7 mouse cellular contexts compared by ENCODE assay signal in genomic region chr5:63886709-63887108, GRCm38 (mm10).
DNase-seq lines count a peak whose midpoint lies in the region; TF ChIP-seq lines count a peak whose summit lies in the region.

No protein-coding gene starts in this region.

- H3K27ac ChIP-seq in ES-E14 (ENCODE audit: insufficient read depth, low read depth, low read length, poor library complexity, severe bottlenecking) = no peak overlapping the region
- no peak overlapping the region for H3K27ac ChIP-seq in kidney, adult 2 months (ENCODE audit: insufficient read depth, low read depth, low read length)

- 29% methylated on average over 6 of the region's 6 CpGs for WGBS in kidney, adult 2 months

- H3K4me1 ChIP-seq in ES-E14 (ENCODE audit: control insufficient read depth in 2 of 2, insufficient read depth in 2 of 2, low read length in 2 of 2, poor library complexity in 1 of 2) = no peaks in the 10 kb centered on the region
- no peaks in the 10 kb centered on the region for H3K4me1 ChIP-seq in kidney, adult 2 months (ENCODE audit: control insufficient read depth, insufficient read depth, low read length)

- peak; percentile 33 for TF ChIP-seq CTCF in kidney, adult 2 months (conservative IDR thresholded peaks at IDR 0.05; ENCODE audit: insufficient read depth, insufficient read length, low read depth, low read length)

- no peak for TF ChIP-seq POLR2A in kidney, adult 2 months (IDR thresholded peaks at IDR 0.05; ENCODE audit: low read depth, low read length)

- no peak overlapping the region for H3K4me3 ChIP-seq in ES-E14 (ENCODE audit: insufficient read depth in 1 of 2, low read depth in 1 of 2, low read length in 2 of 2, poor library complexity in 1 of 2, severe bottlenecking in 1 of 2)
- H3K4me3 ChIP-seq in kidney, adult 2 months (ENCODE audit: insufficient read depth, low read depth, low read length) = no peak overlapping the region

- peak; percentile 35 for DNase-seq in layer of hippocampus, adult 11-12 months (ENCODE audit: low spot score)
- DNase-seq in layer of hippocampus, postnatal 25 days (ENCODE audit: extremely low spot score in 1 of 2, low spot score in 1 of 2) = no peak
- DNase-seq in ES-E14 (ENCODE audit: low read depth, low spot score) = peak; percentile 36
- DNase-seq in c-Kit-positive CD71-positive TER-119-negative erythroid progenitor cells, embryonic 14.5 days (ENCODE audit: low read depth) = peak; percentile 14
- DNase-seq in kidney, adult 2 months = peak; percentile 59
- peak; percentile 64 for DNase-seq in naive thymus-derived CD4-positive, alpha-beta T cell, adult 2 months (ENCODE audit: low read depth)
- no peak for DNase-seq in gastrocnemius, postnatal 10 days

- H3K27me3 ChIP-seq in kidney, adult 2 months (replicated peaks; ENCODE audit: control insufficient read depth, insufficient read depth, low read length) = no peaks in the 10 kb centered on the region

- H3K9me3 ChIP-seq in ES-E14 (ENCODE audit: control insufficient read depth, insufficient read depth, low read depth, low read length) = no peaks in the 10 kb centered on the region

- H3K9ac ChIP-seq in ES-E14 (ENCODE audit: insufficient read depth, low read depth, low read length, poor library complexity, severe bottlenecking) = no peak overlapping the region

- no peaks in the 10 kb centered on the region for H3K36me3 ChIP-seq in ES-E14 (ENCODE audit: control insufficient read depth, insufficient read depth, low read length, poor library complexity, severe bottlenecking)
- no peaks in the 10 kb centered on the region; the same call in 1 of the 2 replicates for H3K36me3 ChIP-seq in kidney, adult 2 months (ENCODE audit: control insufficient read depth, insufficient read depth, low read length)

- in situ Hi-C loops in ES-E14 (cut with MboI; ENCODE audit: low sequenced_read_pairs in 2 of 2, unreplicated experiment in 2 of 2) = no loop called here

TF ChIP-seq in ES-E14, 5 proteins besides CTCF, POLR2A, EP300 and RAD21:
- peak; percentile 46; the same call in 1 of the 2 replicates for TF ChIP-seq ZC3H11A (IDR thresholded peaks at IDR 0.05; ENCODE audit: borderline replicate concordance, low read depth, low read length)
- no peak for TF ChIP-seq MAFK (IDR thresholded peaks at IDR 0.05; ENCODE audit: insufficient read depth, low read depth, low read length)

Comparison
In these comparisons a context has a peak if more than half of its experiments do, and no peak if none do; other contexts are left out.
1. DNase-seq: peak in layer of hippocampus, adult 11-12 months (single experiment), ES-E14 (single experiment), c-Kit-positive CD71-positive TER-119-negative erythroid progenitor cells, embryonic 14.5 days (single experiment), kidney, adult 2 months (single experiment) and naive thymus-derived CD4-positive, alpha-beta T cell, adult 2 months (single experiment); none in layer of hippocampus, postnatal 25 days (0 of 2) and gastrocnemius, postnatal 10 days (single experiment).